Mouse (Mus musculus): Measurements from ENCODE around the gene C030005K15Rik. TPM values are rescaled to one million over a fixed set of nuclear protein-coding genes. Genes with fewer than 3 reads are reported as not detected.
"Not testable (repeated sequence)": the region's sequence is repeated elsewhere in the genome, so short reads cannot be mapped to it uniquely, and the experiment has no call there.

C030005K15Rik gene
- under 1 TPM; 0.27 to 0.52 TPM for total RNA-seq (2021)

- DNase-seq (ENCODE audit: extremely low spot score in 1 of 2, low spot score in 1 of 2): not testable (repeated sequence)
Measured at GRCm38 (mm10) chr10:97726655-97727054, at the start of gene C030005K15Rik. Gene C030005K15Rik, minus strand, starts transcription at chr10:97726755.

- DNase-seq (ENCODE audit: extremely low spot score in 1 of 2, low spot score in 1 of 2): peak in 1 of 2 experiments; percentile 9
Measured at GRCm38 (mm10) chr10:97768171-97768749, 41.7 kb upstream of the C030005K15Rik start.

DNA sequence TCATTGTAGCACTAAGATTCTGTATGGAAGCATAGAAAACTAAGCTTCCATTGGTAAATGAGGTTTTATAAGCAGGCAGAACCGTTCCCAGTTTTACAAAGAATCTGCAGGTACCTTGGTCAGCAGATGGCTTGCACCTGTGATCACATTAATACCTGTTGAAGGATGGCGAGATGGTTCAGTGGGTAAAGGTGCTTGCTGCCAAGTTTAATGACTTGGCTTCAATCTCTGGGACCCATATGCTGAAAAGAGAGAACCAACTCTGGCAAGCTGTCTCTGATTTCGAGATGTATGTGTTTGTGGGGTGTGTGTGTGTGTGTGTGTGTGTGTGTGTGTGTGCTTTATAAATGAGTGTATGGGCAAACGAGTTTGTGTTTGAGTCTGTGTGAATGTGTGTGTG, 27.3 kb upstream of the C030005K15Rik start:
- no peak for DNase-seq (ENCODE audit: extremely low spot score in 1 of 2, low spot score in 1 of 2)

GRCm38 (mm10) chr10:97747231-97747630, 20.7 kb upstream of the C030005K15Rik start:
- no peak for DNase-seq (ENCODE audit: extremely low spot score in 1 of 2, low spot score in 1 of 2)

DNA sequence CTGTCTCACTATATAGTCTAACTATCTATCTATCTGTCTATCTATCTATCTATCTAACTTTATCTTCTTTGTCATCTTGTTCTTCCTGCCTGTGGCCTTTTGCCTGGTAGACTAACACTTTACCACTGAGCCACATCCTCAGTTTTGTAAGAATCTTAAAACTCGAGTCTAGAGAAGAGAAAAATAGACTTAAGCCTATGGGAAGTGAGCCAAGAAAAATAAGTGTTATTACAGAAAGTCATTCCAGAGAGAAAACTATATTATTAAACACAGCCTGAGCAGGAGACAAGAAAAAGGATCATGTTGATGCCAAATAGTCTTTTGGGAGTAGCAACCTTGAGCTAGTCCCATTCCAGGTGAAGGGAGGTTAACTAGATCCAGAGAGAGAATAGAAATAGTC, 626 bp downstream of the C030005K15Rik start:
- no peak for DNase-seq (ENCODE audit: extremely low spot score in 1 of 2, low spot score in 1 of 2)

GRCm38 (mm10) chr10:97722709-97723108, 3.8 kb downstream of the C030005K15Rik start:
- no peak for DNase-seq (ENCODE audit: extremely low spot score in 1 of 2, low spot score in 1 of 2)

DNA sequence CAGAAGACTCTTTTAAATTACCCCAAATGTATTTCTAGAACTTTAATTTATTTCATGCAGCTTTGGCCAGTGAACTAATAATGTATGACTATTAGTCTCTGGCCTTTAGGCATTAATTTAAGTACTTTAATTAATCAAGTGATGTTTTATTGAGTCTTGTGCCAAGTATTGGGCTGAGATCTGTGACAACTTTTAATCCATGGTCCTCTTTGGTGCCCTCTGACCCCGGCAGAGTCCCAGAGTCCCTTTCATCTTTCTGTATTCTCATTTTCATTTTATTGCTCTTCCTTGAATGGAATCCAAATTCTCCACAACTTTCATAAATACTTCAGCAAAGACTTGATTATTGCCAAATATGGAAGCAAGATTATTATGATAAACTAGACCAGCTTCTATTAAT, 5.9 kb downstream of the C030005K15Rik start:
- DNase-seq (ENCODE audit: extremely low spot score in 1 of 2, low spot score in 1 of 2): no peak

DNA sequence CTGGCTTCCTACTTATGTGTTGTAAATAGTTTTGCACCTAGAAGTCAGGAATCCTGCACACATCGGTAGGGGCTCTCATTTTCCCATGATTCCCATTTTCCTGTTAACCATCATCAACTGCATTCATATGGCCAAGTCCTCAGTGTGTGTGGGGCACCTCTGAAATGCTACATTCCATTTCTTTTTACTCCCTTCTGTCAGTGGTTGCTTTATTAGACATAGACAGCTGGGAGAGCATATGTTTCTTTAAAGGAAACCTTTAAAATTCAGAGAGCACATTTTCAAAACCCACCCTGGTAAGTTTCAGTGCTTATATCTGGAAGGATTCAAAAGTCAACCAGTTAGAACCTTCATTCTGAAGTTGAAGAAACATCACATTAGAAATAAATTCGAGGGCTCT, 8.5 kb downstream of the C030005K15Rik start:
- DNase-seq (ENCODE audit: extremely low spot score in 1 of 2, low spot score in 1 of 2): no peak

- DNase-seq (ENCODE audit: extremely low spot score in 1 of 2, low spot score in 1 of 2): no peak
Measured at GRCm38 (mm10) chr10:97717233-97717632, 9.3 kb downstream of the C030005K15Rik start.

DNA sequence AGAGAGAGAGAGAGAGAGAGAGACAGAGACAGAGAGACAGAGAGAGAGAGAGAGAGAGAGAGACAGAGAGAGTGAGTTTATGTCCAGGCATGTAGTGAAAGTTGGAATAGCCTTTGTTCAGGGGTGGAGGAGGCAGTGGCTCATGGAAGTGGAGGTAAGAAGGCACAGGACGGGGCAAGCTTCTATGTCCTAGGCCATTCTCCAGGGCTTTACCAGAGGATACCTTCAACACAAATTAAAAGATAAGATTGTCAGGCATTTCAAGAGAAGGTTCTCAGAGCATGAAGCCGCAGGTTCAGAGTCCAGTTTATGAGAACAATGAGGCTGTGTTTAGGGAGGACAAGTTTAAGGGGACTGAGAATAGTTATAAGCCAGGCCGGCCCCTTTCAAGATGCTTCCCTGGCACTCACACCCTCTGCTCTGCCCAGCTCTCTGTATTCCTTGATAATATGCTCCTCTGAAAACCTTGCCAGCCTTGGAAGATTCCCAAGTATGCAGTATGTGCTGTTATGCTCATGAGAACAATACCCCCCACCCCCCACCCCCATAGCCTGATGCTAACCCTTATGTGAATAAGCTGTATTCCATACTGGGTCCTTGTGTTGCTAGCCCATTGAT, 11.2 kb downstream of the C030005K15Rik start:
- no peak for DNase-seq (ENCODE audit: extremely low spot score in 1 of 2, low spot score in 1 of 2)

GRCm38 (mm10) chr10:97714584-97714983, 12.0 kb downstream of the C030005K15Rik start:
- no peak for DNase-seq (ENCODE audit: extremely low spot score in 1 of 2, low spot score in 1 of 2)

GRCm38 (mm10) chr10:97712687-97713086, 13.9 kb downstream of the C030005K15Rik start:
- no peak for DNase-seq (ENCODE audit: extremely low spot score in 1 of 2, low spot score in 1 of 2)

GRCm38 (mm10) chr10:97704562-97704961, 22.0 kb downstream of the C030005K15Rik start:
- peak in 1 of 2 experiments; percentile 47 for DNase-seq (ENCODE audit: extremely low spot score in 1 of 2, low spot score in 1 of 2)

DNA sequence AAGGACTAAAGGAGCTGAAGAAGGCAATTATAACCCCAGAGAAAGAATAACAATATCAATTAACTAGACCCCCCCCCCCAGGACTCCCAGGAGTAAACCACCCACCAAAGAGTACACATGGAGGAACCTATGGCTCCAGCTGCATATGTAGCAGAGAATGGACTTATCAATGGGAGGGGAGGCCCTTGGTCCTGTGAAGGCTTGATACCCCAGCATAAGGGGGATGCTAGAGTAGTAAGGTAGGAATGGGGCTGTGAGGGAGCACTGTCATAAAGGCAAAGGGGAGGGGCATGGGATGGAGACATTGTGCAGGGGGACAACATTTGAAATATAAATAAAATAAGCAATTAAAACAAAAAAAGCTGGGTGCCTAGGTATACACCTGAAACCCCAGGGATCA, 24.2 kb downstream of the C030005K15Rik start:
- no peak for DNase-seq (ENCODE audit: extremely low spot score in 1 of 2, low spot score in 1 of 2)

GRCm38 (mm10) chr10:97693398-97694135, 33.0 kb downstream of the C030005K15Rik start:
- no peak for DNase-seq (ENCODE audit: extremely low spot score in 1 of 2, low spot score in 1 of 2)

GRCm38 (mm10) chr10:97692913-97693312, 33.6 kb downstream of the C030005K15Rik start, which contains the start of gene Ccer1:
Gene Ccer1, plus strand, starts transcription at chr10:97693059.
- no peak for DNase-seq (ENCODE audit: extremely low spot score in 1 of 2, low spot score in 1 of 2)

- DNase-seq (ENCODE audit: extremely low spot score in 1 of 2, low spot score in 1 of 2): no peak
Measured at GRCm38 (mm10) chr10:97689425-97689824, 37.1 kb downstream of the C030005K15Rik start.

- no peak for DNase-seq (ENCODE audit: extremely low spot score in 1 of 2, low spot score in 1 of 2)
Measured at GRCm38 (mm10) chr10:97687198-97687597, 39.4 kb downstream of the C030005K15Rik start.

DNA sequence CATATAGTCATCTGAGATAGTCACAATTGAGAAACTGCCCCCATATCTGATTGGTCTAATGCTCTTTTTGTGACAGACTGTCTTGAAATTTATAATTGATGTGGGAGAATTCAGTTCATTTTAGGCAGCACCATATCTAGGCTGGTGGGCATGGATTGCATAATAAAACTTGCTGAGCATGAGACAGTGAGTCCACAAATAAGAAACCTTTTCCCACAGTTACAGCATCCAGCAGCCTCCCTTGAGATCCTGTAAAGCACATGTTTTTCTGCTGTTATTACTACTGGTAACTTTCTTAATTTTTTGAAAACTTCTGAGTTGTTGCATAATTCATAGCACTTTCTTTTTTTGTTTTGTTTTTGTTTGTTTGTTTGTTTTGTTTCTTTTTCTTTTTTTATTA, 43.6 kb downstream of the C030005K15Rik start:
- no peak for DNase-seq (ENCODE audit: extremely low spot score in 1 of 2, low spot score in 1 of 2)

Measured in layer of hippocampus, postnatal 25 days (tissue).